Mouse (Mus musculus): Measurements from ENCODE around the gene Selenok. TPM values are rescaled to one million over a fixed set of nuclear protein-coding genes. Genes with fewer than 3 reads are reported as not detected.

Selenok gene
- total RNA-seq, 1 experiment from 2014 or later, result 371 TPM

GRCm38 (mm10) chr14:29987276-29987675 lies 19.2 kb downstream of the Selenok start:
- ATAC-seq (replicated peaks in 1 of 2; ENCODE audit: insufficient read depth in 1 of 2, low FRiP score in 2 of 2, low TSS enrichment in 1 of 2, low read depth in 1 of 2, poor library complexity in 2 of 2, severe bottlenecking in 2 of 2), result no peak

GRCm38 (mm10) chr14:29987739-29988138 lies 19.6 kb downstream of the Selenok start:
- no peak for ATAC-seq (replicated peaks in 1 of 2; ENCODE audit: insufficient read depth in 1 of 2, low FRiP score in 2 of 2, low TSS enrichment in 1 of 2, low read depth in 1 of 2, poor library complexity in 2 of 2, severe bottlenecking in 2 of 2)

- no peak for ATAC-seq (replicated peaks in 1 of 2; ENCODE audit: insufficient read depth in 1 of 2, low FRiP score in 2 of 2, low TSS enrichment in 1 of 2, low read depth in 1 of 2, poor library complexity in 2 of 2, severe bottlenecking in 2 of 2)
Measured at GRCm38 (mm10) chr14:29988337-29988736, 20.2 kb downstream of the Selenok start.

- no peak for ATAC-seq (replicated peaks in 1 of 2; ENCODE audit: insufficient read depth in 1 of 2, low FRiP score in 2 of 2, low TSS enrichment in 1 of 2, low read depth in 1 of 2, poor library complexity in 2 of 2, severe bottlenecking in 2 of 2)
Measured at GRCm38 (mm10) chr14:29994976-29995375, 26.9 kb downstream of the Selenok start.

GRCm38 (mm10) chr14:29996000-29996751 lies 28.1 kb downstream of the Selenok start:
- ATAC-seq (replicated peaks in 1 of 2; ENCODE audit: insufficient read depth in 1 of 2, low FRiP score in 2 of 2, low TSS enrichment in 1 of 2, low read depth in 1 of 2, poor library complexity in 2 of 2, severe bottlenecking in 2 of 2), result no peak

- no peak for ATAC-seq (replicated peaks in 1 of 2; ENCODE audit: insufficient read depth in 1 of 2, low FRiP score in 2 of 2, low TSS enrichment in 1 of 2, low read depth in 1 of 2, poor library complexity in 2 of 2, severe bottlenecking in 2 of 2)
Measured at GRCm38 (mm10) chr14:29997345-29997744, 29.2 kb downstream of the Selenok start.

- ATAC-seq (replicated peaks in 1 of 2; ENCODE audit: insufficient read depth in 1 of 2, low FRiP score in 2 of 2, low TSS enrichment in 1 of 2, low read depth in 1 of 2, poor library complexity in 2 of 2, severe bottlenecking in 2 of 2), result no peak
Measured at GRCm38 (mm10) chr14:29998747-29999474, 30.8 kb downstream of the Selenok start.

- no peak for ATAC-seq (replicated peaks in 1 of 2; ENCODE audit: insufficient read depth in 1 of 2, low FRiP score in 2 of 2, low TSS enrichment in 1 of 2, low read depth in 1 of 2, poor library complexity in 2 of 2, severe bottlenecking in 2 of 2)
Measured at GRCm38 (mm10) chr14:29999475-29999811, 31.3 kb downstream of the Selenok start.

- peak; percentile 72 for ATAC-seq (replicated peaks in 1 of 2; ENCODE audit: insufficient read depth in 1 of 2, low FRiP score in 2 of 2, low TSS enrichment in 1 of 2, low read depth in 1 of 2, poor library complexity in 2 of 2, severe bottlenecking in 2 of 2)
Measured at GRCm38 (mm10) chr14:30008733-30009575, 40.8 kb downstream of the Selenok start, which contains the start of the genes Il17rb and Chdh. Gene Il17rb (minus strand): TSS chr14:30008896. Gene Chdh (plus strand): TSS chr14:30009023.

GRCm38 (mm10) chr14:30009864-30010560 lies 41.9 kb downstream of the Selenok start:
- ATAC-seq (replicated peaks in 1 of 2; ENCODE audit: insufficient read depth in 1 of 2, low FRiP score in 2 of 2, low TSS enrichment in 1 of 2, low read depth in 1 of 2, poor library complexity in 2 of 2, severe bottlenecking in 2 of 2), result no peak

- no peak for ATAC-seq (replicated peaks in 1 of 2; ENCODE audit: insufficient read depth in 1 of 2, low FRiP score in 2 of 2, low TSS enrichment in 1 of 2, low read depth in 1 of 2, poor library complexity in 2 of 2, severe bottlenecking in 2 of 2)
Measured at GRCm38 (mm10) chr14:30011886-30012560, 43.9 kb downstream of the Selenok start.

GRCm38 (mm10) chr14:30014487-30014886 lies 46.4 kb downstream of the Selenok start:
- ATAC-seq (replicated peaks in 1 of 2; ENCODE audit: insufficient read depth in 1 of 2, low FRiP score in 2 of 2, low TSS enrichment in 1 of 2, low read depth in 1 of 2, poor library complexity in 2 of 2, severe bottlenecking in 2 of 2), result peak; percentile 40 to 51; a peak in 2 of 4 replicates

- ATAC-seq (replicated peaks in 1 of 2; ENCODE audit: insufficient read depth in 1 of 2, low FRiP score in 2 of 2, low TSS enrichment in 1 of 2, low read depth in 1 of 2, poor library complexity in 2 of 2, severe bottlenecking in 2 of 2), result 0 out of 4 replicates have a peak, but pooled peaks of 1 of the 2 experiments have one; percentile 0
Measured at GRCm38 (mm10) chr14:30015008-30015407, 46.9 kb downstream of the Selenok start.

GRCm38 (mm10) chr14:30016666-30017065 lies 48.6 kb downstream of the Selenok start:
- ATAC-seq (replicated peaks in 1 of 2; ENCODE audit: insufficient read depth in 1 of 2, low FRiP score in 2 of 2, low TSS enrichment in 1 of 2, low read depth in 1 of 2, poor library complexity in 2 of 2, severe bottlenecking in 2 of 2), result no peak

- ATAC-seq (replicated peaks in 1 of 2; ENCODE audit: insufficient read depth in 1 of 2, low FRiP score in 2 of 2, low TSS enrichment in 1 of 2, low read depth in 1 of 2, poor library complexity in 2 of 2, severe bottlenecking in 2 of 2), result no peak
Measured at GRCm38 (mm10) chr14:30017794-30018462, 49.8 kb downstream of the Selenok start.

- no peak for ATAC-seq (replicated peaks in 1 of 2; ENCODE audit: insufficient read depth in 1 of 2, low FRiP score in 2 of 2, low TSS enrichment in 1 of 2, low read depth in 1 of 2, poor library complexity in 2 of 2, severe bottlenecking in 2 of 2)
Measured at GRCm38 (mm10) chr14:30018463-30018801, 50.3 kb downstream of the Selenok start.
